Mouse (Mus musculus) cerebellum, postnatal 25 days (tissue): ENCODE data around the gene Rtl9.

Experiments
- DNase-seq, 2 experiments: peaks; one replicate each; pipeline ENCODE4 v3.0.0; 2021; ENCODE audit warnings: mixed read lengths in 2 of 2

The Rtl9 gene

GRCm38 (mm10) chrX:143099044-143099754 is at the start of gene Rtl9:
TSS of gene Rtl9 (plus strand) at chrX:143099594.
- DNase-seq: peak in 1 of 2 experiments; percentile 32

GRCm38 (mm10) chrX:143051478-143051877 is 47.9 kb upstream of the Rtl9 start:
- DNase-seq: peak in 1 of 2 experiments; percentile 17

GRCm38 (mm10) chrX:143051921-143052320 is 47.5 kb upstream of the Rtl9 start:
- DNase-seq: no peak

GRCm38 (mm10) chrX:143058829-143059228 is 40.6 kb upstream of the Rtl9 start:
- DNase-seq: peak; percentile 73 to 82

GRCm38 (mm10) chrX:143062641-143063355 is 36.6 kb upstream of the Rtl9 start:
- no peak for DNase-seq

- DNase-seq: no peak
Observed at GRCm38 (mm10) chrX:143063780-143064179, 35.6 kb upstream of the Rtl9 start.

- DNase-seq: no peak
Observed at GRCm38 (mm10) chrX:143064288-143064687, 35.1 kb upstream of the Rtl9 start.

- peak; percentile 22 to 25 for DNase-seq
Observed at GRCm38 (mm10) chrX:143066320-143067114, 32.9 kb upstream of the Rtl9 start.

GRCm38 (mm10) chrX:143067115-143067514 is 32.3 kb upstream of the Rtl9 start:
- peak; percentile 22 to 30 for DNase-seq

- DNase-seq: no peak
Observed at GRCm38 (mm10) chrX:143067576-143067975, 31.8 kb upstream of the Rtl9 start.

GRCm38 (mm10) chrX:143080458-143081336 is 18.7 kb upstream of the Rtl9 start:
- DNase-seq: no peak

- DNase-seq: peak; percentile 48 to 62
Observed at GRCm38 (mm10) chrX:143082732-143083131, 16.7 kb upstream of the Rtl9 start.

GRCm38 (mm10) chrX:143088225-143088624 is 11.2 kb upstream of the Rtl9 start:
- no peak for DNase-seq

- no peak for DNase-seq
Observed at GRCm38 (mm10) chrX:143090904-143091588, 8.3 kb upstream of the Rtl9 start.

GRCm38 (mm10) chrX:143097551-143097950 is 1.8 kb upstream of the Rtl9 start:
- DNase-seq: no peak

- peak in 1 of 2 experiments; percentile 33 for DNase-seq
Observed at GRCm38 (mm10) chrX:143103146-143103545, 3.8 kb downstream of the Rtl9 start.

GRCm38 (mm10) chrX:143105866-143106265 is 6.5 kb downstream of the Rtl9 start:
- DNase-seq: peak in 1 of 2 experiments; percentile 5

GRCm38 (mm10) chrX:143112546-143112945 is 13.2 kb downstream of the Rtl9 start:
- no peak for DNase-seq
